Mouse (Mus musculus): Measurements from ENCODE around the gene Map4k2.
"Not testable (repeated sequence)": the region's sequence is repeated elsewhere in the genome, so short reads cannot be mapped to it uniquely, and the experiment has no call there.

Gene Map4k2

DNA sequence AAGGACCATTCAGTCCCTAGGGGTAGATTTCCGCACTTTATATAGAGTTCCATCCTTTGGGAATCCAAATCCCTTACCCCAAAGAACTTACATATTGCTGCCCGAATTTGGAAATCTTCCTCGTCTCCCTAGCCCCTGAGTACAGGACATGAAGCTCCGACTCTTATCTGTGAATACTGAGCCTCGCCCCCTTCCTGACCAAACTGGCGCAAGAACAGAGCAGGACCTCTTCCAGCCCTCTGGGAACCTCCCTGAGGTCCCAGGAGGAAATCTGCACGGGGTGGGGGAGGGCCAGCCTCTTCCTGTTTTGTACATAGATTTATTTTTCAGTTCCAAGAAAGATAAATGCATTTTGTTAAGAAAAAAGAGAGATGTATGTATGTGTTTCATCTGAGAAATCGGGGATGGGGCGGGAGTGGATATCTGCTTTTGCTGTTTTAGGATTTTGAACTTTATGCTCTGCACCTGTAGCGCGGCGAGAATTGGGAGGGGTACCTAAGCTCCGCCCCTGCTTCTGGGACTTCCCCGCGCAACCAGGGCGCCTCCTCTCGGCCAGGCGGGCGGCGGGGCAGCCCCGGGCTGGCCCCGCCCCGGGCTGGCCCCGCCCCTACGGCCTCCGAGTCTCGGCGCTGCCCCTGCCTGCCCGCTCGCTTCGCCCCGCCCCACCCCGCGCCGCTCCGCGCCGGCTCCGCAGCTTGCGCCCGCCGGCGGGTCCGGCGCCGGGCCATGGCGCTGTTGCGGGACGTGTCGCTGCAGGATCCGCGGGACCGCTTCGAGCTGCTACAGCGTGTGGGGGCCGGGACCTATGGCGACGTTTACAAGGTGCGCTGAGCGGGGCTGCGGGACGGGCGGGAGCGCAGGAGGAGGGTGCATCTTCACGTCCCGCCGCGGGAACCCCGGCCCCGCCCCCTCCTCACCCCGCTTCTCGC, at the start of gene Map4k2:
TSS of gene Map4k2 (plus strand) at position 612 of the 929 bp plus-strand sequence.
- peak; percentile 81 for DNase-seq

DNA sequence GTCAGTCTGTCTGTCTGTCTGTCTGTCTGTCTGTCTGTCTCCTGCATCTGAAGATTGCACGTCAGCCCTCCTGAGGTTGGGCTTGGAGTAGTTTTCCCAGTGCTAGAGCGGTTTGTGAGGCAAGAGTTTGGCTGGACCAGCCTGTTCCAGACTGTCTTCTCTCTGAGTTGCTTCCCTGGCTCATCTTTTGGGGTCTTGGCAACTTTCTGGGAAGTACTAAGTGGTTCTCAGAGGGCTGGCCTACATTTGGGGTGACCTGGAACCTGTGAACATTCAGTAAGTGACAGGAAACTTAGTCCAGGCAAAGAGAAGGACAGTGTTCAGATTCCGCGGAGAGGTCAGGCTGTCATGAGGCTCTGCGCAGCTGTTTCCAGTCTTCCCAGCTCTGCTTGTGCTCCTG, 48.7 kb upstream of the Map4k2 start:
- DNase-seq = no peak

DNA sequence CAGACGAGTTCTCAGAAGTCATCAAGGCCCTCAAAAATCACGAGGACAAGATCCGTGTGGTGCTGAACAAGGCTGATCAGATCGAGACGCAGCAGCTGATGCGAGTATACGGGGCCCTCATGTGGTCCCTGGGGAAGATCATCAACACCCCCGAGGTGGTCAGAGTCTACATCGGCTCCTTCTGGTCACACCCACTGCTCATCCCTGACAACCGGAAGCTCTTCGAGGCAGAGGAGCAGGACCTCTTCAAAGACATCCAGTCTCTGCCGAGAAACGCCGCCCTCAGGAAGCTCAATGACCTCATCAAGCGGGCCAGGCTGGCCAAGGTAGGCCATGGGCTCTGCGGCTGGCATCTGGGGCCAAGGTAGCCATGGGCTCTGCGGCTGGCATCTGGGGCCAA, 46.6 kb upstream of the Map4k2 start:
- DNase-seq = no peak

DNA sequence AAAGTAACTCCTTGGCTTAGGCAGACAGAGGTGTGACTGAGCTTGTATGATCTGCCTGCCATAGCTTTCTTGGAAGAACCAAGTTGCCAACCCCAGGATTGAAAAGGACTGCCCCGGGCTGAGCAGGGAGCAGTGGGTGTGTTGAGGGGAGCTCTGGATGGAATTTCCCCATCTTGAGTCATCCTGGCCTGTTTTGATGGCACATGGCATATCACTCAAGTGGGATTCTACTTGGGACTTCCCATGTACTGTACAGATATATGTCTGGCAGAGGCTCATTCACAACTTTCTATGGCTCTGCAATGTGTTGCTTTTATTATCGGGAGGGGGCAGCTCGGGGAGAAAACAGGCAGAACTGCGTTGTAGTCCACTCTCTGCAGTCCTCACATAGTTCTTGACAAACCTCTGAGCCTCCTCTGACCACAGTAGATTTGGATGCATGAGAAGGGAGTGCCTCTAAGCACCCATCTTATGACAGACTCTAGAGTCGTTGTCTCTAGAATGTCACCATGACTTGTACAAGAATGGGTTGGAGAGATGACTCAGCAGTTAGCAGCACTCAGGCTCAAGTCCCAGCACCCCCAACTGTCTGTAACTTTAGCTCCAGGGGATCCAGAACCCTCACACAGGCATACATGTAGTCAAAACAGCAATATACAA, 44.3 kb upstream of the Map4k2 start:
- DNase-seq = no peak

DNA sequence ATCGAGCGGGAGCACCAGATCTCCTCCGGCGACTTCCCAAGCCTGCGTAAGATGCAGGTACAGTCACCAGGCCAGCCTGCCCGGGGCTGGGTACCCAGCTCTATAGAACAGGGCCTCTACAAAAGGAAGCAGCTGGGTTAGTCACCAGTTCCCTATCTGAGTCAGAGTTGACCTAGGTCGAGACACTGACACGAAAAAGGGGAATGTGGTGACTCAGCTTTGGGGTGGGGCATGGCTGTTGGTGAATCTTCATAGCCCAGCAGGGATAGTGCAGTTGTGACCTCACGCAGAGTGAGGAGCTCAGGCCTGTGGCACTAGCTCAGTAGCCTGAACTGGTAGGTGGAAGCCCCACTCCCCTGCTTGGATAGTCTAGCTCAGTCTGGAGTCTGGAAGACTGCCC, 43.3 kb upstream of the Map4k2 start:
- DNase-seq = peak; percentile 21

DNA sequence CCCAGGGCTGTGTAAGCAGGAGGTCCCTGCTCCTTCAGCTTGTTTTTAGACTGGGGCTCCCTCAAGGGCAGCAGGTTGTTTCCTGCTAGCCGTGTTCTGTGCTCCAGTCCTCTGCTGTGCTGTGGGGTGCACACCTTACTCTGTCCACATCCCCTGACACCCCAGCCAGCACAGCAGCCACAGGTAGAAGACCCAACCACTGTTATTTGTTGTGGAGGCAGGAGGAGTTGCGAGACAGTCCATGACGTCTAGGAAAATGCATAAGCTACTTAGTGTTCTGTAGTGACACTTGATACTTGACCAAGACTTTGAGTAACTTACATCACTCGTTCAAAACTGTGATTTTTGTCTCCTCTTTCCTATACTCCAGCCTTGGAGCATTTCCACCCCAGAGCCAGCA, 41.9 kb upstream of the Map4k2 start:
- no peak for DNase-seq

DNA sequence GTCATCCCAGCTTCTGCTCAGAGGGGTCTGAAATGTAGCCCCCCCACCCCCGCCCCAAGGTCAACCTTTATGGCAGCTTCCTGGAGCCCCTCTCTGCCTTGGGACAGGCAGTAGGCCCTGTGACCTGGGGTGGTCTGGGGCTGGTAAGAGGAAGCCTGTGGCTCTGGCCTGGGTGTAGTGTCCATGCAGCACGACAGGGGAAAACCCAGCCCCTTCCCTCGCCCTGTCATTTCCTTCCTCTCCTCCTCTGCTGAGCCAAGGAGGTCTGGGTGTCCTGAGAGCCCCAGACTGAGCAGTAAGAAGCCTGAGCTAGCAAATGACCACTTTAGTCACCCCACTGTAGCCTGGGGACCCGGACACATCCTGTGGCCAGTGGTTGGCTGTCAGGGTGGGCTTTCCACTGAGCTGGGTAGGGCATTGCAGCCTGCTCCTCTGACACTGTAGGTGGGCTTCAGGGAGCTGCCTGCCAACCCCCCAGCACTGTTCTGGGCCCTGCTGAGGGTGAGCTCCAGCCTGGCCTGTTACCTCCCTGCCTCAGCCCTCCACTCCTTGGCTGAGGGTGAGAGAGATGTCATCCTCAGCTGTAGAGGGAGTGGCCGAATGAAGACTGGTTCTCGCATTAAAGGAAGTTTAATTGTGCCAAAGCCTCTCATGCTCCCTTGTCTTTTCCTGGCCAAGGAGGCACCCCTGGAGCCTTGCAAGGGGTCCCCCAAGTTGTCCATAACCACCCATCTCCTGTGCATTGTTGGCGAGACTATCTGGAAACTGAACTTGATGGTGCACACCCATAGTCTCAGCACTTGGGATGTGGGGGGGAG, 41.3 kb upstream of the Map4k2 start:
- DNase-seq = no peak

DNA sequence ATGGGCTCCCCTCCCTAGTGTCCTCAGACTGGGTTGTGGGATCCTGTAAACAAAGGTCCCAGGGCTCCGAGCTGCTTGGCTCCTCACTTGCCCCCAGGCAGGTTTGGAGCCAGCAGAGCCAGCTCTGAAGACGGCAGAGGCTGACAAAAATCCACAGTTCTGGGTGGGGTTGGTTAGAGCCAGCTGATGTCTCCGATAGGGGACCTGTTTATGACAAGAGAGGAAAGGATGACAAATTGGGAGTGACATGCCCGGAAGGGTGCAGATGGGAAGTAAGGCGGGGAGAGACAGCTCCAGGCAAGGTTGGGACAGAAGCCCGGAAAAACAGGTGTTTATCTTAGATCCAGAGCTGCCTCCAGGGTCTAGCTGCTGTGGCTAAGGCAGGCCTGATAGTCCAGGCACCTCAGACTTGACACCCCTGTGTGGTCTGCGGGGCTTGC, 40.5 kb upstream of the Map4k2 start:
- no peak for DNase-seq

DNA sequence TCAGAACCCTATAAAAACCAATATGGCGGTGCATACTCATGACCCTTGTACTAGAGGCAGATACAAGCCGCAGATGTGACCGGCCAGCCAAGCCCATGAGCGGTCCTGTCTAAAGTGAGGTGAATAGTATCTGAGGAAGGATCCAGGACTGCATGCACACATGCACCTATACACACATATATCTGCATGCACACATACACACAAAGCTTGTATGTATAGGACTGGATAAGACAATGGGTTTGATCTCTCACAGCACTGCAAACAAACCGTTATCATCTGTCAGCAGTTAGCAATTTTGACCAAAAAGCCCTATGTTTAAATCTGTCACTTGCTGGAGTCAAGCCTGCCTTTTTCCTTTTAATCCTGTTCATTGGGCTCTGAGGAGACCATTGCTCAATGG, 38.8 kb upstream of the Map4k2 start:
- no peak for DNase-seq

DNA sequence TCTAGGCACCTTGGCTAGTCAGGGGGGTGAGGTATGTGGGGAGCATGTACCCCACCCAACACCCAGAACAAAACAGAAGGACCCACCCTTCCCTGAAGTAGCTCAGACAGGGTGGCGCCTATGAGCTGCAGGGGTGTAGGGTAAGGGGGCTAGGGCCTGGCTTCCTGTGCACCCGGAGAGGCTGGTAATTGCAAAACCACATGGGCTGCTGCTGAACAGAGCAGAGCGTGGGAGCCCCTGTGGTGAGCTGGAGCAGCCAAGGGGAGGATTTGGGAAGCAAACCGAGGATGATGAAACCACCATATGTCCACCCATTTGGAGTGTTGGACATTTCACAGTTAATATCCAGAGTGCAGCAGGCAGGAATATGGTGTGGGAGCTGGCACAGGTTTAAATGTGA, 38.4 kb upstream of the Map4k2 start:
- peak; percentile 89 for DNase-seq

DNA sequence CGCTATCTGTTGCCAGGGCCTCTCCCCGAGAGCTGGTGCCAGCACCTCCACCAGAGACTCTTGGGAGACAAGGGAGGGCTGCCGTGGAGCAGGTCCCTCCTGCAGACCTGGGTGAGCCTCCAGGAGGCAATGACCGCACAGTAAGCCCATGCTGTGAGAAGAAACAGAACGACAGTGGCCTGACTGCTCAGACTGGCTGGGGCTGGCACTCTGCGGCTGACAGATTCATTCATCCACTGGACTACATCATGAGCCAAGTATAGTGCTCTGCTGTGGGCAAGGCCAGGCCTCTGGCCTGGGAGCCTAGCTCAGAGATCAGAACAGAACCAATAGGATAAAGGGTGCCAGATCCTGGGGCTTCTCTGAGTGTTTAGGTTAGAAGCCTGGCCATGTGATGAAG, 37.1 kb upstream of the Map4k2 start:
- DNase-seq = no peak

DNA sequence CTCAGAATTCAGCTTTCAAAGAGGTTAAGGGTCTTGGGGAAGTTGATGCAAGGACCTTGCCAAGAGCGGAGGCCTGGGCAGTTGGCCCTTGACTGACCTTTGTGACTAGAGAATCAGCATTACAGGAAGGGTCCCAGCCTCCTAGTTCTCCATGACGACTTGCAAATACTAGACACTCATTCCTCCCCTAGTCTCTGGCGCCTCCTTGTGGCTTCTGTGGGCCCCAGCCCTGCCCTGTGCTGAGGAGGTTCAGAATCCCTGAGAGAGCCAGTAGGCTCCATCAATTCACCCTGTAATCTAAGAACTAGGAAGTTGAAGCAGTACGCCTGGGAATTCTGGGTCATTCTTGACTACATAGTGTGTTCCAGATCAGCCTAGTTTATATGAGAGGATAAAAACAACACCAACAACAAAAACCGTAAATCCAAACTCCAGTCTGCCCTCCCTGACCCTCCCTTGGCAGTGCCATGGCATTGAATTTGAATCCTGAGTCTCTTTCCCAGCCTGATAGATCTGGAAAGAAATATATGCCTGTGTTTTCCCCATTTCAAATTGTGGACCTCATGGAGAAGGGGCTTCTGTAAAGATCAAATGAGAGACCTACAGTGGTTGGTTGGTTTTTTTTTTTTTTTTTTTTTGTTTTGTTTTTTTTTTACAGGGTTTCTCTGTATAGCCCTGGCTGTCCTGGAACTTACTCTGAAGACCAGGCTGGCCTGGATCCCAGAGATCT, 36.0 kb upstream of the Map4k2 start:
- peak; percentile 92 for DNase-seq

DNA sequence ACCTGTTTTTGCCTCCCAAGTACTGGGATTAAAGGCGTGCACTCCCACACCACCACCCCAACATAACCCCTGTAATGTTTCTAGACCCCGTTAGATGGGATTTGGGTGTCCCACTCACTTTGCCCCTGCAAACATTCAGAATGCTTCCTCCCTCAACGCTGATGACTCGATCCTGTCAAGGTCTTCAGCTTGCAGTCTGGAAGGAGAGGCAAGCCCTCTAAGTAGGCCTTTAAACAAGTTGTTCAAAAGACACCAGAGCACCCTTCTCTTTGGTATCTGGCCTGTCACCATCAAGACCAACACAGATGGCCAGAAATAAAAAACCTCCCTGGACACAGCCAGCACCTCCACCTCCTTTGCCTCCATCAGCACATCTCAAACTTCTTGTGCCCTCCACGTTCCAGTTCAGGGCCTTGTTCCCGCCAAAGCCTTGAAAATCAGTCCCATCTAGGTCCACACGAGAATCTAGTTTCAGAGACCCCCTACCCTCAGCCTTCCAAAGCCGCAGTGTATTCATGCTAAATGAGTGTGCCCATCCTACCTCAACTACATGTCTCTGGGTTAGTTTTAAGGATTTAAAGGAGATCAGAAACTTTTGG, 35.3 kb upstream of the Map4k2 start:
- no peak for DNase-seq

DNA sequence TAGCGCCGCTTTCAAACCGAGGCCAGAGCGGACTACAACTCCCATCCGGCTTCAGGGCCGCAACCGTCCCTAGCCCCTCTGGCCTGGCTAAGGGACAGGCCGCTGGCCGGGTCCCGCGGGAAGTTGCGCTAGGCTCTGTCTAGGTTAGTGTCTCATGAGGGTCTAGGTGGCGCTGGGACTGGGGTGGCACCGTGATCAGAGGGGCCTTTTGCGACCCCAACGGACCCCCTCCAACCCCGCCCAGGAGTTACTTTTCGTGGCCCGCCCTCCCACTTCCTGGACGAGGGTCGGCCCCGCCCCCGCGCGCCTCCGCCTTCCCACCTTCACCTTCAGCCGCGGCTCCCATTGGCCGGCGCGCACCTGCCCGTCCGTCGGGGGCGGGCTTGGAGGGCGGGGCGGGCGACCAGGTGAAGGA, 34.8 kb upstream of the Map4k2 start, which contains the start of gene Cdc42bpg:
TSS of gene Cdc42bpg (plus strand) at position 320 of the 415 bp plus-strand sequence.
- DNase-seq = peak; percentile 89

DNA sequence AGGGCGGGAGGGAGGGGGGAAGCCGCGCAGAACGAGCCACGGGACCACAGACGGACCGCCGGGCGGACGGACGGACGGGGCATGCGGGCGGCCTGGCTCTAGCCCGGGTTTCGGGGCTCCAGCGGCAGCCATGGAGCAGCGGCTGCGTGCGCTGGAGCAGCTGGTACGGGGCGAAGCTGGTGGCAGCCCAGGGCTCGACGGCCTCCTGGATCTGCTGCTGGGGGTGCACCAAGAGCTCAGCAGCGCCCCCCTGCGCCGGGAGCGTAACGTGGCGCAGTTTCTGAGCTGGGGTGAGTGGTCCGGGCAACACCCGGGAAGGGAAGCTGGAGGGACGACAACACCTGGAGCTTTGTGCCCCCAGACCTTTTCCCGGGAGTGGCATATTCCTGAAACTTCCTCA, 34.3 kb upstream of the Map4k2 start:
- DNase-seq = peak; percentile 78

DNA sequence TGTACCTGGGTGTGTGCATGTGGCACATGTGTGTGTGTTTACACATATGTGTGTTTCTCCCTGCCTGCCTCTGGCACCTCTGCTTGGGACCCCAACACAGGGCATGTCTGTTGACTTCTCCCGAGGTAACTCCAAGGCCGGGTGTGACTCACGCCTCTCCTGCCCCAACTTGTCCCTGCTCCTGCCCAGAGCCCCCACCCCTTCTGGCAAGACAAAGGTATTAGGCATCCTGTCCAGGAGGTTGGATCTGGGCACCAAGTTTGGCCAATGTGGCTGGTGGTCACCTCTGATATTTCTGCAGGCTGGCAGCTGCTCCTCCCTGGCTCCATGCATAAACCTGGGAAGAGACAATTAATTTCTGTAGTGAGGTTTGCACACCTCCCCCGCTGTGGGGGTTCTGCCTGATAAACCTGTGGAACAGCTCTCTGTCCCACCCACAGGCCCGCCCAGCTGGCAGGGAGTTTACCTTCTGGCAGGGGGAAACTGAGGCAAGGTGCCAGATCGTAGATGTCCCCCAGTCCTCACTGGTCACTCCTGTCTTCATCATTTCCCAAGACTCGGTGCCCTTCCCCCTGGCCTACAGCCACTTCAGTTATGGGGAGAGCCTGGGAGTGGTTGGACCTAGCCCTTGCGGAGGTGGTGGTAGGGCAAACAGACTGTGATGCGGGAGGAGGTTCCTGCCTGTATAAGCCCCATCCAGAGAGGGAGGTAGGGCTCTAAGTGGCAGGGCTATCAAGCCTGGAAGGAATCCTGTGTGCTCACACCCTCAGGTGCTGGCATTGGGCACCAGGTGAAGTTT, 33.0 kb upstream of the Map4k2 start:
- DNase-seq = no peak

DNA sequence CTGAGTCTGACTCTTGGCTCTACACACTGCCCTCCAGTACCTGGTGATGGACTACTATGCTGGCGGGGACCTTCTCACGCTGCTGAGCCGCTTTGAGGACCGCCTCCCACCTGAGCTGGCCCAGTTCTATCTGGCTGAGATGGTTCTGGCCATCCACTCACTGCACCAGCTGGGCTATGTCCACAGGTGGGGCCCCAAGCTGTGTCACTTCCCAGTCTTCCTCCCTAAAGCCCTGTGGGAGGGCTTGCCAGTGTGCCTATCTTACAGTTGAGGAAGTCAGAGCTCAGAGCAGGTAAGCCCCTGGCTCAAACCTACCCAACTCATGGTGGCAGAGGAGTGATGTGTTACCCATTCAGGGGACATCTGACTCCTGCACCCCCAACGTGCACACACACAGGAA, 30.8 kb upstream of the Map4k2 start:
- DNase-seq = no peak

DNA sequence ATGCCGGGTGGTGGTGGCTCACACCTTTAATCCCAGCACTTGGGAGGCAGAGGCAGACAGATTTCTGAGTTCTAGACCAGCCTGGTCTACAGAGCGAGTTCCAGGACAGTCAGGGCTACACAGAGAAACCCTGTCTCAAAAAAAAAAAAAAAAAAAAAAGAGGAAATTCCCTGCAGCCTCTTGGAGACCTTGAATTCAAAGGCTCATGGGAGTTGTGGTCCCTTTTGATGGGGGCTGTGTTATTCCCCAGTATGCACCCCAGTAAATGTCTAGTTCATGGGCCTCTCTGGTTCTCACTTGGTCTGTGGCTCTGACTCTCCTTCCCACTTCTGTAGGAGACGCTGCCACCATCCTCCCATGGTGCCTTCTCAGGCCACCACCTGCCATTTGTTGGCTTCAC, 29.2 kb upstream of the Map4k2 start:
- DNase-seq = not testable (repeated sequence)

DNA sequence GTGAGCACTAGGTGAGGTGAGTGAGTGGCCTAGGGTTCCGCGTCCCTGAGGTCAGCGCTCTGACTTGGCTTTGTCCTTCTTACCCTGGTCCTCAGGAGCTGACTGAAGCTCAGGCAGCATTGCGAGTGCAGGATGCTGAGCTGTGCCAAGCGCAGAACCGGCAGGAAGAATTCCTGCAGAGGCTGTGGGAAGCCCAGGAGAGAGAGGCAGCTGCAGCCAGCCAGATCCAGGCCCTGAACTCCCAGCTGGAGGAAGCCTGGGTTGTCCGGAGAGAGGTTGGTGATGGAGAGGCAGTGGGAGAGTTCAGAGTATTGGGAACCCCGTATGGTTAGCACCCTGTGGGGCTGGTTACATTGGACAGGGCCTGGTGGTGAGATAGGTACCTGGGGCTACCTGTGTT, 27.1 kb upstream of the Map4k2 start:
- DNase-seq = no peak

DNA sequence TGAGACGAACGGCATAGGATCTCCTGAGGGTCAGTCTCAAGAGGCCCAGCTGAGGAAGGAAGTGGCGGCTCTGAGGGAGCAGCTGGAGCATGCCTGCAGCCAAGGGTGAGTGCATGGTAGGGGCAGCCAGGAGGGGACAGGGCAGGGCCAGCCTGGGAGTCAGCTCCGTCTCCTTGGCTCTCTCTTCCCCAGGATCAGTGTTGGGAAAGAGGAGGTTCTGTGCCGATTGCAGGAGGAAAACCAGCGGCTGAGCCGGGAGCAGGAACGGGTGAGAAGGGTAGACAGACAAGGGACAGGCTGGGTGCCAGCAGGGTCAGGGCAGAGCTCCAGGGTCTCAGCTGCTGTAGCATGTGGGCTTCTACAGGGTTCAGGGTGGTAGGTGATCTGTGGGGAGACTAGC, 26.4 kb upstream of the Map4k2 start:
- no peak for DNase-seq

DNA sequence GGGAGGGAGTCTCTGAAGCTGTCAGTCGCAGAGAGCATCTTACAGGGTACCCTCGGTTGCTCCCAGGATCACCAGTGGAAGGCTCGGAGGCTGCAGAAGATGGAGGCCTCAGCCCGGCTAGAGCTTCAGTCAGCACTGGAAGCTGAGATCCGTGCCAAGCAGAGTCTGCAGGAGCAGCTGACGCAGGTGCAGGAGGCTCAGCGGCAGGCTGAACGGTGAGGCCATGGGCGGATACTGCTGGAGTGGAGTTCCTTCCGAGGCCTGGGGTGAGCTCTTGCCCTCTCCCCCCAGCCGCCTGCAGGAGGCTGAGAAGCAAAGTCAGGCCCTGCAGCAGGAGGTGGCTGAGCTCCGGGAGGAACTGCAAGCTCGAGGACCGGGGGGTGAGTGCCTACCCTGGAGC, 25.4 kb upstream of the Map4k2 start:
- peak; percentile 67 for DNase-seq

Data from cerebellum, adult 8-10 months (tissue).